Mouse (Mus musculus) embryonic fibroblast, embryonic 13.5 days (primary cell): ENCODE results near the gene Raver2.

Source experiments
- CTCF ChIP-seq: IDR thresholded peaks from 2 replicates; pipeline ENCODE4 v1.5.1; 2011; ENCODE audit warnings: mild to moderate bottlenecking, control low read depth, low read length, moderate library complexity, borderline replicate concordance; ENCODE audit not compliant: insufficient read depth
- POLR2A ChIP-seq: IDR thresholded peaks from 2 replicates; pipeline ENCODE4 v1.6.1; 2011; ENCODE audit warnings: low read depth, mild to moderate bottlenecking, control low read depth, low read length, moderate library complexity

DNA sequence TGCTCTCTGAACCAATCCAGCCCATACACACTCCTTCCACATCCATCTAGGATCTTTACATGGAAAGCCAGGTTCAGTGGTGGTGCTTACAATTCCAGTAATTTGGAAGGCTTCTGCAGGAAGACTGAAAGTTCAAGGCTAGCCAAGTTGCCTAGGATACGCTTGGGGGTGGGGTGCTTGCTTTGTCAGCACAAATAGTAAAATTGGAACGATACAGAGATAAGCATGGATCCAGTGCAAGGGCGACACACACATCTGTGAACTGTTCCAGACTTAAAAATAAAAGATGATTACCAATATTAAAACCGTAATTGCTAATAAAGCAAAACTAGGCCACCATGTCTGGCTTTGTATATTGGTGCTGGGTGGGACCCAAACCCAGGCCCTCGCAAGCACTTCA is 117.8 kb downstream of the Raver2 start:
- TF ChIP-seq CTCF, result no peak
- TF ChIP-seq POLR2A, result no peak
